Mouse (Mus musculus) heart, postnatal 25 days (tissue): ENCODE results near the gene 4930595D18Rik. TPM values are rescaled to one million over a fixed set of nuclear protein-coding genes. Genes with fewer than 3 reads are reported as not detected.
A peak's percentile ranks its signal among the peaks of the same experiment; 100 is the strongest.

Experiments used
- DNase-seq: peaks from one replicate; pipeline ENCODE4 v3.0.0; 2022; ENCODE audit warnings: low spot score
- intact Hi-C: fragments of 180-260 bp; cut with DNase I; formaldehyde crosslinking; loops from one replicate; pipeline ENCODE4 v1.15.1; 2025
- total RNA-seq, 2 experiments: library from RNA; stranded (reverse); gene quantifications; 2 replicates each; pipeline ENCODE4 v1.2.3; 2021

Gene 4930595D18Rik
- total RNA-seq, 2 experiments from 2014 or later: not detected

DNA sequence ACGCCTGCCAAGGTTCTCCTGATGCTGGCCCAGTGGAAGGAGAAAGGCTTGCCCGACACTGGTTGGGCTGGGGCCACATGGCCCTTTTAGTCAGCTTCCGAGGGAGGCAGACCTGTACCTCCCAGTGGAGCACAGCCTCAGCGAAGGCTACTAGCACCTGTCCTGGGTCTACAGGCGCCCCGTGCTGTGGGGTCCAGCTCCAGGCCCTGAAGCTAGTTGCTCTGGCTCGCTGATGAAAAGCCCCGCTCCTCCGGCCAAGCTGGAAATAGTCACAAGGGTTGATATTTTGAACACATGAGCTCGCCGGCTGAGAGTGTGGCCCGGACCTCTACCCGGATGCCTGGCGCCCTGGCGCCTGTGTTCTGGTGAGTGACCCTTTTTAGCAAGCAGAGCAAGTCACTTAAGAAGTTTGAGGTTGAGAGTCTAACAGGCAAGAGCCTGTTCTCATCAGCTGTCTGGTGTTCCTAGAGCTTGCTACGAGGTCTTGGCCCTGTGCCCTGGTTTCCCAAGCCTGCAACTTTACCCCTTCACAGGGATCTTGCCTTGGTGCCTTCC lies 40.7 kb downstream of the 4930595D18Rik start:
- intact Hi-C loops: no loop called here
- no peak for DNase-seq

GRCm38 (mm10) chr12:111143005-111143508 lies 41.2 kb downstream of the 4930595D18Rik start:
- no peak for DNase-seq
- intact Hi-C loops: no loop called here

DNA sequence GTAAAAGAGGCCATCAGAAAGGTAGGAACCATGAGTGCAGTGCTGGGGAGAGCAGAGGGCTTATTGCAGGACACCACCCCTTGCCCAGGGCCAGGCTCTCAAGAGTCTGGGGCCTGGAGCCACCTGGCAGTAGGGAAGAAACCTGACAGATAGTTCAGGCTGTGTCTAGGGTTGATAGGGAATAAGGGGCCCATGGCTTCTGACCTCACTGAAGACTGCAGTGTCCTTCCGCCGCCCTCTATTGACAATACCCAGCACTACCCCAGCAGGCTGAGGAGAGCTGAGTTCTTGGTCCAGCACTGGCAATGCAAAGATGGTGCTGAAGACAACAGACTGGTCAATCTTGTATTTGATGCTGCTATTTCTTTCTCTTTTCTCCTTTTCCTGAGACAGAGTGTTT lies 47.2 kb downstream of the 4930595D18Rik start:
- no peak for DNase-seq
- intact Hi-C loops: no loop called here

DNA sequence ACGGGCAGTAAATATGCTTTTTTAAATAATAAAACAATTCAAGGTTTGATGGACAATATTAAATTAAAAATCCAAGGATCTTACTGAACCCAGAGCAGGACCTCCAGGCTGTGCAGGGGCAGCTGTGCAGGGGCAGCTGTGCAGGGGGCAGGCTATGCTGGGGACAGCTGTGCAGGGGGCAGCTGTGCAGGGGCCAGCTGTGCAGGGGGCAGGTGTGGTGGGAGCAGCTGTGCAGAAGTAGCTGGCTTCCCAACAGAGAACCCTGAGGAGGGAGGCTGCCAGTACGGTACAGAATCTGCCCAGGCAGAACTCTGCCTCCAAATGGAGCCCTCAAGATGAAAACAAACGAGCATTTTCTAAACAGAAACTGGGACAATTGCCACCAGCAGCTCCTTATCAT lies 48.3 kb downstream of the 4930595D18Rik start:
- intact Hi-C loops: no loop called here

DNA sequence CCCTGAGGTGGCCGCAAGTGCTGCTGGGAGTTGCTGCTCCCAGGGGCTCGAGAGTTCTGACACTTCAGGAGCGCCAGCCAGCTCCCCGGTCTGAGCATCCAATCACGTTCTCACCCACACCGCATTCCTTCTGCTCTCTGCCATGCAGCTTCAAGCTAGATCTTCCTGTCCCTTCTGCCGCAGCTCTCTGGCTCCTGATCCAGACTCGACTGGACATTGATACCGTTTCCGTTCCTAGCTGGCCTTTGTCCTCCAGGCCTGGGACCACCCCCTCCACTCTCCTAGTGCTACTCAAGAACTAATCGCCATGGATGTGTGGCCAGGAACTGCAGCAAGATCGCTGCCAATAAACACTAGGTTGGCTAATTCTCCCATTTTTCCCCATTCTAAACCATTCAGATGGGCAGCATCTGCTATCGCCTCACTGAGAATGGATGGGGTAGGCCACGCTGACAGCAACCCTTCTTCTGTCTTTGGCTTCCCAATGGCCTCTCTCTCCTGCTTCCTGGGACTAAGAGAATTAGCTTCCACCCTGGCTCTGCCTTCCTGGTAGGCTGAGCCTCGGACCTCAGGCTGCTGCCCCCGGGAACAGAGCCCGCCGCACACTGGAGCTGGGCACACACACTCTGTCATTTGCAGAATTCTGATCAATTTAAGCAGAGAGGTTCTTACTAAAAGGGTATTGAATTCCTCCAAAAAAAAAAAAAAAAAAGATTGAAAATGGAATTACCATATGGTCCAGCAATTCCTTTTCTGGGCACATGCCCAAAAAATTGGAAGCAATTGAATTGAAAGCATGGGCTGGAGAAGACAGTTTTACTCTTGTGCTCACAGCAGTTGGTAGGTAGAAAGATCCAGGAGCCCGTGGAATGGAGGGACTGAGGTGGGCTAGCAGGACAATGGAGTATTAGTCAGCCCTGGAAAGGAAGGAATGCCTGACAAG lies 49.2 kb downstream of the 4930595D18Rik start:
- intact Hi-C loops: no loop called here
- peak; percentile 7 for DNase-seq

More for the DNA sequence above, 48.3 kb downstream of the 4930595D18Rik start:
- DNase-seq: no peak

- intact Hi-C loops: no loop called here
- DNase-seq: peak; percentile 2
Observed at GRCm38 (mm10) chr12:111134169-111134568, 50.1 kb downstream of the 4930595D18Rik start.

GRCm38 (mm10) chr12:111125666-111126065 lies 58.6 kb downstream of the 4930595D18Rik start:
- no peak for DNase-seq
- intact Hi-C loops: no loop called here

- intact Hi-C loops: no loop called here
- no peak for DNase-seq
Observed at GRCm38 (mm10) chr12:111124601-111125260, 59.6 kb downstream of the 4930595D18Rik start.

DNA sequence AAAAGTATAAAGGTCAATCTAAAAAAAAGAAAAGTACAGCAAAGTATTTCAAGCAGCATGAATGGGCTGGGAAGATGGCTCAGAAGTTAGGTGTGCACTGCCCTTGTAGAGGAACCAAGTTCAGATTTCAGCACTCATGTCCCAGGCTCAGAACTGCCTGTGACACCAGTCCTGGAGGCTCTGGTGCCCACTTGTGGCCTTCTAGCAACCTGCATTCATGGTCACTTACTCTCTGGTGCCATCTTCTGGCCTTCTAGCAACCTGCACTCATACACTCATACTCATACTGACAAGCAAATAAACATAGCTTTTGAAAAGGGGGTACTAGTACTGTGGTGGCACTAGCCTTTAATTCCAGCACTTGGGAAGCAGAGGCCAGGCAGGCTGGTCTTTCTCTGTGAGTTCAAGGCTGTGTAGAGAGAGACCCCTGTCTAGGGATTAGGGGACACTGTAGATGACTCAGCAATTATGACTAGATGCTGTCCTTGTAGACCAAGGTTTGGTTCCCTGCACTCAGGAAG lies 61.9 kb downstream of the 4930595D18Rik start:
- DNase-seq: no peak
- intact Hi-C loops: no loop called here

DNA sequence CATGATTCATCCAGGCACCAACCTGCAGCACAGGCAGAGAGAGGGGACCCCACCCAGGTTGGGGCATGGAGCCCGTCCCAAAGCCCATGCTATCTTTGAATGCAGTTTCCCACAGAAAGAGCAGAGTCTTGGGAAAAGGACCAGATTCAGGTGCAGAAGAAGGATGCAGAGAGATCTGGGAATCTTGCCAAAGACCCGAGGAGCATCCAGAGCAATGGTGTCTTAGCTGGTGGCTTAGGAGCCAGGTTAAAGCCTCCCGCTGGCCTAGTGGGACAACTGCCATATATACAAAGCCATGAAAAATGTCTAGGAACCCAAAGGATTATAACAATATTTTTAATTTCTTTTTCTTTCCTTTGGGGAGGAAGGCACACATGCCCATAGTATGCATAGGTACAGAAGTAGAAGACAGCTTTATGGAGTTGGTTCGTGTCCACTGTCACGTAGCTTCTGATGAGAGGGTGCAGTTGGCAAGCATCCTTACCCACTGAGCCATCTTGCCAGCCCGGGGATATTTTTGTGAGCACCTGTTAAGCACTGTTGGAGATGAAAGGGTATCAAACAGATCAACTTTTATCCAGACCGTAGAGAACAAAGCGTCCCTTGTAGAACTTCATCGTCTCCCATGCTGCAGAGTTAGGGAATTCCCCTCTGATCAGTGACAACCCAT lies 63.2 kb downstream of the 4930595D18Rik start:
- DNase-seq: no peak
- intact Hi-C loops: no loop called here

DNA sequence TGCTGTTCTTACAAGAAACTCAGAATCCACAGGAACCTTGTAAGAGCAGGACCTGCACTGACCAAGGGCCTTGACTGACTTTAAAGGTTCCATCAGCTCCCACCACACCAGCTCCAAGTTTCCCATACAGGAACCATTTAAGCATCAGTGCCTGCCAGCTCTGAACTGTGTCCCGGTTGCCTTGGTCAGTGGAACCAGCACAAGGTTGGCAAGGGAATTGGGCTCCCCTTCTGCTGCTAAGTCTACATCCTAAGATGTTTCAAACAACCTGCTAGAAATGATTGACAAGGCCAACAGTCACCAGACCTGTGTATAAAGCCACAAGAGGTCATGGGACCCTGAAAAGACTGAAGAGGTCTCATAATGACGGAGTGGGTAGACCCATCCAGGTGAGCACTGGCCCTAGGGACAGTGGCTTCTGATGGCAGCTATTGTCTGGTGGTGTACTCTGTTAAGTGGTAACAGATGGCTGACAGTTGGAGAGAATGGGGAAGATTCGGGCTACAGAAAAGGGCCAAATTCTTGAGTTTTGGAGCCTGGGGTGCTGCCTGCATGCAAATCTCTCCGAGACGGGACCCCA lies 64.7 kb downstream of the 4930595D18Rik start:
- intact Hi-C loops: no loop called here
- DNase-seq: no peak

GRCm38 (mm10) chr12:111114593-111114992 lies 69.7 kb downstream of the 4930595D18Rik start:
- intact Hi-C loops: no loop called here

GRCm38 (mm10) chr12:111111176-111111575 lies 73.1 kb downstream of the 4930595D18Rik start:
- DNase-seq: no peak

More at GRCm38 (mm10) chr12:111114593-111114992, 69.7 kb downstream of the 4930595D18Rik start:
- DNase-seq: no peak

More at GRCm38 (mm10) chr12:111111176-111111575, 73.1 kb downstream of the 4930595D18Rik start:
- intact Hi-C loops: no loop called here

Other genes starting within 250 kb of the 4930595D18Rik start
- gene Ankrd9, start 205.5 kb downstream of the 4930595D18Rik start, total RNA-seq: 10 to 100 TPM; 66.8 to 71.8 TPM
- 10 to 100 TPM; 14.8 to 17.4 TPM for gene Rcor1, start 145.1 kb downstream of the 4930595D18Rik start, total RNA-seq
- 10 to 100 TPM; 15.0 to 15.2 TPM for gene Traf3, start 18.1 kb downstream of the 4930595D18Rik start, total RNA-seq
- not detected for gene Amn, start 86.6 kb upstream of the 4930595D18Rik start, total RNA-seq
- 10 to 100 TPM; 57.5 to 60.2 TPM for gene Cdc42bpb, start 193.2 kb upstream of the 4930595D18Rik start, total RNA-seq
- not detected for gene Lbhd2, start 222.3 kb upstream of the 4930595D18Rik start, total RNA-seq
- gene Exoc3l4, start 232.5 kb upstream of the 4930595D18Rik start, total RNA-seq: 1 to 10 TPM; 1.2 to 2.9 TPM